Mouse (Mus musculus): ENCODE results near the gene Tpx2.

- no peak for TF ChIP-seq EP300 (optimal IDR thresholded peaks at IDR 0.05)
- TF ChIP-seq CTCF (IDR thresholded peaks at IDR 0.05; ENCODE audit: low read depth) = no peak
Observed at GRCm38 (mm10) chr2:152895834-152896233, 48.1 kb downstream of the Tpx2 start.
